Mouse (Mus musculus) cerebellum, postnatal 4 days (tissue): Measurements from ENCODE around the gene Gm9789.
"Not testable (repeated sequence)": the region's sequence is repeated elsewhere in the genome, so short reads cannot be mapped to it uniquely, and the experiment has no call there.

Experiments used
- DNase-seq, 2 experiments: peaks; one replicate each; pipeline ENCODE4 v3.0.0; 2022; ENCODE audit warnings: low spot score in 2 of 2, mixed read lengths in 1 of 2

The Gm9789 gene

DNA sequence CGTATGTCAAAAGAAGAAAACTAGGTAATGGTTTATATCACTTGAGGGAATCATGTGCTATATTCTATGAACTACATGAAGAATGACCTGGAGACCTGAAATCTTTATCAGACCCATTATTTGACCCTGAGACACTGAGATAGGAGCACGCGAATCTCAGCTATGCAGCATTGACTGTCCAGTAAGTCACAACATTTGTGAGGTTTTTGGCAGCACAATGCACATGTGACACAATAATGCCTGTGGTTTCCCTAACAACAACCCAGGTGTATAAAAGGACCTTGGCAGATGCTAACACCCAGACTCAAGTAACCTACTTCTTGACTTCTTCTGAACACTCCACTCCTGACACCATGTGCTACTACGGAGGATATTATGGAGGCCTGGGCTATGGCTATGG, at the start of gene Gm9789:
Gene Gm9789 (plus strand): TSS at position 301 of the 400 bp plus-strand sequence.
- no peak for DNase-seq

DNA sequence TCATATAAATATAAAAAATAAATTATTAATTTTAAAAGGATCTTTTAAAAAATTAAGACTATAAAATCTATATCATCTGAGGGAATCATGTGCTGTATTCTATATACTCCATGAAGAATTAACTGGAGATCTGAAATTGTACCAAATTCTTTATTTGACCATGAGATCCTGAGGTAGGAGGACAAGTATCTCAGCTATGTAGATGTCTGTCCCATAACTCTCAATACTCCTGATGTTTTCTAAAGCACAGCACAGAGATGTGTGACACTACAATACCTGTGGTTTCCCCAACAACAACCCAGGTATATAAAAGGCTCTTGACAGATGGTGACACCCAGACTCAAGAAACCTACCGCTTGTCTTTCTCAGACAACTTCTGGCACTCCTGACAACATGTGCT, 17.2 kb upstream of the Gm9789 start, which contains the start of gene Gm6358:
Gene Gm6358 (plus strand): TSS at position 301 of the 400 bp plus-strand sequence.
- DNase-seq, result no peak

- DNase-seq, result no peak
Measured at GRCm38 (mm10) chr16:89150786-89151185, 7.0 kb upstream of the Gm9789 start, which contains the start of gene Gm10061. Gm10061 (plus strand) TSS chr16:89151086.

- DNase-seq, result not testable (repeated sequence)
Measured at GRCm38 (mm10) chr16:89169190-89169589, 11.4 kb downstream of the Gm9789 start, which contains the start of gene Gm7735. Gm7735 (plus strand) TSS chr16:89169490.

- no peak for DNase-seq
Measured at GRCm38 (mm10) chr16:89174435-89174834, 16.7 kb downstream of the Gm9789 start, which contains the start of gene 1110057P08Rik. 1110057P08Rik (plus strand) TSS chr16:89174735.

DNA sequence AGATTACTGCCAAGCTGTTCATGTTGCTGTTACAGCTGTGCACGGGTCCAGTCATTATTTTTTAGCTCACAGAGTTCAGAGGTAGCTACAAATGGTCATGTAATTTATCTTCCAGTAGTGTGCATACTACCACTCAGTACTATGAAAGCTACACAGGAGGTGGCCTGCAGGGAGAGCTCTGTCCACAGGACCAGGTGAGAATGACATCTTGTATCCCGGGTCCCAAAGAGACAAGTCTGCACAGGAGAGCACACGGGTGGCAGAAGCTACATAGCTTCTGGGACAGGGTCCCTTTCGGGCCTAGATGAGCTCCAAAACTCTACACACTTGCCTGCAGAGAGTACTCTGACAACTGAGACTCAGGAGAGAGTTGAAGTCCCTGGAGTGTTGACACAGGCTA, 30.9 kb downstream of the Gm9789 start:
- DNase-seq, result no peak

DNA sequence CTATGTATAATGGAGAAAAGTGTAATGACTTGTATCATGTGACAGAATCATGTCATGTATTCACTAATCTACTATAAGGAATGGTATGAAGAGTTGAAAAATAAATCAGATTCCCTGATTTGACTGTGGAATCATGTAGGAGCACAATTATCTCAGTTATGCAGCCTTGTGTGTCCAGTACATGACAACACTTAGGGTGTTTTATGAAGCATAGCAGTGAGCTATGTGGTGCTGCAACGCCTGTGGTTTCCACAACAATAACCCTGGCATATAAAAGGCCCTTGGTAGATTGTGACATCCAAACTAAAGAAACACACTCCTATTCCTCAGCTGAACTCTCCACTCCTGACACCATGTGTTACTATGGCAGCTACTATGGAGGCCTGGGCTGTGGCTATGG, 47.8 kb downstream of the Gm9789 start, which contains the start of gene Krtap20-2:
Gene Krtap20-2 (plus strand): TSS at position 301 of the 400 bp plus-strand sequence.
- no peak for DNase-seq
